In the genomic region with DNA sequence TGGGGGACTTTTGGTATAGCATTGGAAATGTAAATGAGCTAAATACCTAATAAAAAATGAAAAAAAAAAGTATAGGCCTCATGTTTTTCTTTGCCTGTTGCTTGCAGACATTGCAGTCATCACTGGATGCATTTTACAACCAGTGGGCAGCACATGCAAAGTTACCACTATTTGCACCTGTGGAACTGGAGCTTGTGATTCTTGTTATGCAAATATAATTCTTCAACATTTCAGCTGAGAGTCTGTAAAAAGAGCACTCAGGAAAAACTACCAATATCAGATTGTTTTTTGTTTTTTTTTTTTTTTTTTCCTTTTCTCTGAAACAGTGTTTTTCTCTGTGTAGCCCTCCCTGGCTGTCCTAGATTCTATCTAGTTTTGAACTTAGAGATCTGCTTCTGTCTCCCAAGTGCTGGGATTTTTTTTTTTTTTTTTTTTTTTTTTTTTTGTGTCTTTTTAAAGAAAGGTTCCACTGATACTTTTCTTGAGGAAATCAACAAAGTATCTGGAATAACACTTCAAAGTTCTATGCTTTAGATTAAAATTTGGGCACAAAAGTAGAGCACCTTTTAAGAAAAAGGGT, we compare ENCODE assay signal across 23 mouse cellular contexts. TPM values are rescaled to one million over a fixed set of nuclear protein-coding genes. Genes with fewer than 3 reads are reported as not detected.
DNase-seq lines count a peak whose midpoint lies in the region; ATAC-seq and TF ChIP-seq lines count a peak whose summit lies in the region.
"Had no signal": no experiment of that assay in that cellular context is flagged by ENCODE, and none has a peak within 500 bp of the region (broad histone marks: within the 10 kb centered on the region; RNA-seq: fewer than 3 reads in every experiment).

No protein-coding gene starts in this region.

- TF ChIP-seq RAD21 in CH12.LX (IDR thresholded peaks at IDR 0.05; ENCODE audit: low read depth, low read length) (no peak), MEL (IDR thresholded peaks at IDR 0.05; ENCODE audit: low read depth, low read length) (no peak)

- H3K27ac ChIP-seq in CH12.LX (ENCODE audit: insufficient read depth, low read depth) (no peak overlapping the region), MEL (ENCODE audit: control insufficient read depth, low read depth, low read length) (no peak overlapping the region)
- H3K27ac ChIP-seq in midbrain, postnatal 0 days (ENCODE audit: low read depth, low read length), result no peak overlapping the region
- H3K27ac ChIP-seq in forebrain, embryonic 11.5 days (ENCODE audit: low read depth, low read length), result no peak overlapping the region

- peaks cover 0 to 26% of the 10 kb centered on the region in 2 experiments; a peak in 2 of 4 replicates for H3K4me1 ChIP-seq in CH12.LX (ENCODE audit: control insufficient read depth in 1 of 2, insufficient read depth in 2 of 2)
- no peaks in the 10 kb centered on the region for H3K4me1 ChIP-seq in MEL (ENCODE audit: control insufficient read depth in 1 of 2, insufficient read depth in 2 of 2, low read length in 2 of 2)
- no peaks in the 10 kb centered on the region for H3K4me1 ChIP-seq in midbrain, postnatal 0 days (ENCODE audit: insufficient read depth, low read length)
- H3K4me1 ChIP-seq in forebrain, embryonic 11.5 days (replicated peaks; ENCODE audit: control insufficient read depth, insufficient read depth, low read length), result no peaks in the 10 kb centered on the region

- in situ Hi-C loops in CH12.LX (cut with MboI; ENCODE audit: low pct_ligation_motif_present, low pct_unique_long_range_greater_than_20kb, low sequenced_read_pairs), result no loop called here

- TF ChIP-seq POLR2A in CH12.LX (IDR thresholded peaks at IDR 0.05; ENCODE audit: low read depth, low read length) (no peak), MEL (IDR thresholded peaks at IDR 0.05; ENCODE audit: control insufficient read depth in 1 of 2, insufficient read depth in 1 of 2, low read depth in 1 of 2, low read length in 2 of 2, poor library complexity in 1 of 2) (no peak)

- H3K36me3 ChIP-seq in CH12.LX (replicated peaks in 1 of 2; ENCODE audit: control insufficient read depth in 1 of 2, insufficient read depth in 1 of 2, low read length in 1 of 2) (peaks cover 0 to 2% of the 10 kb centered on the region in 2 experiments), MEL (ENCODE audit: control insufficient read depth in 1 of 2, insufficient read depth in 2 of 2, low read length in 2 of 2) (no peaks in the 10 kb centered on the region)
- no peaks in the 10 kb centered on the region for H3K36me3 ChIP-seq in midbrain, postnatal 0 days (ENCODE audit: insufficient read depth, low read length)
- H3K36me3 ChIP-seq in forebrain, embryonic 11.5 days (ENCODE audit: control insufficient read depth, insufficient read depth, low read length), result no peaks in the 10 kb centered on the region

- H3K79me2 ChIP-seq in CH12.LX (replicated peaks; ENCODE audit: control insufficient read depth, extremely low read depth, insufficient read depth, poor library complexity, severe bottlenecking) (no peaks in the 10 kb centered on the region), MEL (ENCODE audit: control insufficient read depth, insufficient read depth, low read length, poor library complexity) (no peaks in the 10 kb centered on the region)

- dilution Hi-C loops in CH12.LX (cut with MboI; ENCODE audit: extremely low pct_ligation_motif_present, extremely low pct_unique_long_range_greater_than_20kb, low sequenced_read_pairs), result no loop called here

- no peak overlapping the region for H3K9ac ChIP-seq in CH12.LX (ENCODE audit: insufficient read depth, low read depth)
- H3K9ac ChIP-seq in MEL (ENCODE audit: control insufficient read depth, low read depth, low read length, poor library complexity, severe bottlenecking), result no peak overlapping the region
- no peak overlapping the region for H3K9ac ChIP-seq in midbrain, postnatal 0 days (replicated peaks; ENCODE audit: low read length, poor library complexity, severe bottlenecking)
- H3K9ac ChIP-seq in forebrain, embryonic 11.5 days (ENCODE audit: low read length), result no peak overlapping the region

- TF ChIP-seq CTCF in CH12.LX (conservative IDR thresholded peaks at IDR 0.05 in 1 of 2, IDR thresholded peaks at IDR 0.05 in 1 of 2; ENCODE audit: low read depth in 2 of 2, low read length in 2 of 2) (no peak), MEL (IDR thresholded peaks at IDR 0.05 in 2 of 3, conservative IDR thresholded peaks at IDR 0.05 in 1 of 3; ENCODE audit: control insufficient read depth in 1 of 3, insufficient read depth in 1 of 3, low read depth in 2 of 3, low read length in 3 of 3, poor library complexity in 1 of 3, severe bottlenecking in 1 of 3) (no peak)
- TF ChIP-seq CTCF in midbrain, postnatal 0 days (IDR thresholded peaks at IDR 0.05), result no peak

- TF ChIP-seq EP300 in CH12.LX (IDR thresholded peaks at IDR 0.05; ENCODE audit: low read length) (peak; percentile 66), MEL (IDR thresholded peaks at IDR 0.05; ENCODE audit: low read depth in 1 of 2, low read length in 2 of 2) (no peak)

- H3K27me3 ChIP-seq in CH12.LX (replicated peaks) (no peaks in the 10 kb centered on the region), MEL (ENCODE audit: control insufficient read depth in 1 of 2, insufficient read depth in 2 of 2, low read length in 2 of 2) (no peaks in the 10 kb centered on the region)
- no peaks in the 10 kb centered on the region for H3K27me3 ChIP-seq in midbrain, postnatal 0 days (ENCODE audit: insufficient read depth, low read length)
- no peaks in the 10 kb centered on the region for H3K27me3 ChIP-seq in forebrain, embryonic 11.5 days (ENCODE audit: control insufficient read depth, insufficient read depth, low read length)
- H3K27me3 ChIP-seq: Patski had no signal

- H3K4me3 ChIP-seq in CH12.LX (replicated peaks in 1 of 3; ENCODE audit: low read depth in 2 of 3, low read length in 2 of 3, poor library complexity in 1 of 3) (no peak overlapping the region), MEL (ENCODE audit: control insufficient read depth in 1 of 2, insufficient read depth in 1 of 2, low read depth in 2 of 2, low read length in 2 of 2) (no peak overlapping the region)
- no peak overlapping the region for H3K4me3 ChIP-seq in midbrain, postnatal 0 days (ENCODE audit: low read depth, low read length)
- no peak overlapping the region for H3K4me3 ChIP-seq in forebrain, embryonic 11.5 days (ENCODE audit: low read depth, low read length)

- DNase-seq in A20 (ENCODE audit: low read depth, low spot score) (peak; percentile 20), CH12.LX (ENCODE audit: extremely low read depth) (peak; percentile 62), MEL (ENCODE audit: low read depth, low spot score) (no peak)
- no peak for DNase-seq in midbrain, postnatal 0 days (ENCODE audit: low spot score)
- no peak for DNase-seq in forebrain, embryonic 11.5 days (ENCODE audit: low spot score)
- no peak for DNase-seq in thymus, postnatal 25 days
- DNase-seq: adrenal gland, adult 2 months; adrenal gland, adult 8-10 months; adrenal gland, postnatal 10 days; adrenal gland, postnatal 14 days; adrenal gland, postnatal 25 days; adrenal gland, postnatal 36 days; B cell, adult 2 months; cerebellum, adult 11 months; cerebellum, adult 11-12 months; cerebellum, adult 18-20 months; cerebellum, adult 2 months; cerebellum, adult 8-10 months; cerebellum, adult 9-10 months had no signal

- H3K9me3 ChIP-seq in CH12.LX (replicated peaks; ENCODE audit: low read length) (no peaks in the 10 kb centered on the region), MEL (replicated peaks; ENCODE audit: insufficient read depth, low read length) (no peaks in the 10 kb centered on the region)
- H3K9me3 ChIP-seq in midbrain, postnatal 0 days (ENCODE audit: low read length), result no peaks in the 10 kb centered on the region
- no peaks in the 10 kb centered on the region for H3K9me3 ChIP-seq in forebrain, embryonic 11.5 days (ENCODE audit: control insufficient read depth, low read length)
- H3K9me3 ChIP-seq: G1E had no signal

- ATAC-seq in midbrain, postnatal 0 days (ENCODE audit: low FRiP score), result no peak
- ATAC-seq in forebrain, embryonic 11.5 days (replicated peaks; ENCODE audit: low FRiP score), result no peak
- ATAC-seq: activated CD4-positive, CD25-positive, alpha-beta regulatory T cell, adult 4 months; CD4-positive, CD25-positive, alpha-beta regulatory T cell, adult 4 months; Patski had no signal

- no peak overlapping the region for H3K4me2 ChIP-seq in CH12.LX (ENCODE audit: insufficient read depth, low read depth, poor library complexity, severe bottlenecking)
- H3K4me2 ChIP-seq in midbrain, postnatal 0 days (ENCODE audit: low read depth, low read length, poor library complexity, severe bottlenecking), result no peak overlapping the region
- H3K4me2 ChIP-seq in forebrain, embryonic 11.5 days (ENCODE audit: low read depth, low read length, severe bottlenecking), result no peak overlapping the region

TF ChIP-seq in CH12.LX, 34 proteins besides CTCF, POLR2A, EP300 and RAD21 (continues in another document):
- TF ChIP-seq BHLHE40 (IDR thresholded peaks at IDR 0.05; ENCODE audit: low read depth, low read length), result peak; percentile 34; the same call in 1 of the 2 replicates
- 0 out of 2 replicates have a peak, but pooled peaks have one; percentile 13 for TF ChIP-seq ETS1 (conservative IDR thresholded peaks at IDR 0.05; ENCODE audit: low read depth, low read length)

TF ChIP-seq in MEL, 35 proteins besides CTCF, POLR2A, EP300 and RAD21 (continues in another document):
- TF ChIP-seq MAX (IDR thresholded peaks at IDR 0.05; ENCODE audit: low read length), result no peak
- 0 out of 2 replicates have a peak, but pooled peaks have one; percentile 11 for TF ChIP-seq ZNF384 (IDR thresholded peaks at IDR 0.05; ENCODE audit: low read depth, low read length)

RNA-seq across cellular contexts. Expression of gene Elp4, which starts 52.6 kb away (rescaled TPM):
- total RNA-seq in CH12.LX (2012; rRNA removed), result 11.6 and 15.4 TPM in 2 replicates
- total RNA-seq in CH12.LX (2014; rRNA removed), result 31.2 and 34.7 TPM in 2 replicates
- 21.3 and 23.8 TPM in 2 replicates for polyA plus RNA-seq in CH12.LX (2012; ENCODE audit: insufficient read length, low read depth)
- 16.0 and 17.8 TPM in 2 replicates for total RNA-seq in MEL (2012; rRNA removed)
- polyA plus RNA-seq in MEL (2012; ENCODE audit: insufficient read depth in 1 of 2, insufficient read length in 2 of 2, low read depth in 1 of 2, low replicate concordance in 2 of 2, missing spikeins in 1 of 2), result 10 to 100 TPM in 1 of 2 experiments, not detected in 1; 15.8 TPM
- total RNA-seq in midbrain, postnatal 0 days (2014; rRNA removed), result 22.3 and 25.3 TPM in 2 replicates
- 24.7 and 29.2 TPM in 2 replicates for polyA plus RNA-seq in midbrain, postnatal 0 days (2015; fragmentation: Nextera tagmentation; extraction: Ambion mirVana)
- 64.3 and 69.4 TPM in 2 replicates for polyA plus RNA-seq in forebrain, embryonic 11.5 days (2014; fragmentation: Nextera tagmentation; extraction: Ambion mirVana)

RNA-seq across cellular contexts. Expression of gene Immp1l, which starts 52.6 kb away (rescaled TPM):
- total RNA-seq in CH12.LX (2012; rRNA removed) (32.5 and 40.7 TPM in 2 replicates), CH12.LX (2014; rRNA removed) (103 and 107 TPM in 2 replicates), MEL (2012; rRNA removed) (49.8 and 55.4 TPM in 2 replicates)
- polyA plus RNA-seq in CH12.LX (2012; ENCODE audit: insufficient read length, low read depth) (37.0 and 40.4 TPM in 2 replicates), MEL (2012; ENCODE audit: insufficient read depth in 1 of 2, insufficient read length in 2 of 2, low read depth in 1 of 2, low replicate concordance in 2 of 2, missing spikeins in 1 of 2) (100 to 1,000 TPM in 1 of 2 experiments, 10 to 100 TPM in 1; 44.7 to 156 TPM)
- 29.2 and 34.1 TPM in 2 replicates for total RNA-seq in midbrain, postnatal 0 days (2014; rRNA removed)
- polyA plus RNA-seq in midbrain, postnatal 0 days (2015; fragmentation: Nextera tagmentation; extraction: Ambion mirVana), result 82.1 and 84.5 TPM in 2 replicates
- 129 and 134 TPM in 2 replicates for polyA plus RNA-seq in forebrain, embryonic 11.5 days (2014; fragmentation: Nextera tagmentation; extraction: Ambion mirVana)

Comparison
In these comparisons a context has a peak if more than half of its experiments do, and no peak if none do; other contexts are left out.
1. DNase-seq: peak in A20 (single experiment) and CH12.LX (single experiment); none in MEL (single experiment), midbrain, postnatal 0 days (single experiment), forebrain, embryonic 11.5 days (single experiment) and thymus, postnatal 25 days (single experiment).